Mouse (Mus musculus) thymus, adult 2 months (tissue): ENCODE data around the gene Vmo1. TPM values are rescaled to one million over a fixed set of nuclear protein-coding genes. Genes with fewer than 3 reads are reported as not detected.

Experiments used
- DNase-seq: peaks from one replicate; pipeline ENCODE4 v3.0.0; 2021
- H3K27ac ChIP-seq: fragments of 200-500 bp; 2 replicates; pipeline ENCODE4 v1.5.1; 2012; ENCODE audit warnings: low read length, control low read depth; ENCODE audit not compliant: control insufficient read depth, insufficient read depth
- H3K27me3 ChIP-seq: fragments of 200-500 bp; 2 replicates; pipeline ENCODE4 v1.6.1; 2012; ENCODE audit warnings: mild to moderate bottlenecking, low read length, moderate library complexity, mixed read lengths; ENCODE audit not compliant: control insufficient read depth, insufficient read depth
- H3K36me3 ChIP-seq: fragments of 200-500 bp; 2 replicates; pipeline ENCODE4 v1.6.1; 2012; ENCODE audit warnings: mild to moderate bottlenecking, low read length, moderate library complexity; ENCODE audit not compliant: control insufficient read depth, insufficient read depth
- H3K4me1 ChIP-seq: fragments of 200-500 bp; replicated peaks from 2 replicates; pipeline ENCODE4 v1.6.1; 2012; ENCODE audit warnings: low read length; ENCODE audit not compliant: control insufficient read depth, insufficient read depth
- H3K4me3 ChIP-seq: fragments of 200-500 bp; 2 replicates; pipeline ENCODE4 v1.5.1; 2012; ENCODE audit warnings: mild to moderate bottlenecking, low read length, control low read depth, moderate library complexity; ENCODE audit not compliant: control insufficient read depth, insufficient read depth
- CTCF ChIP-seq: fragments of 200-500 bp; IDR thresholded peaks from 2 replicates; pipeline ENCODE4 v1.5.1; 2012; ENCODE audit warnings: mild to moderate bottlenecking, control low read depth, low read length, moderate library complexity, borderline replicate concordance; ENCODE audit not compliant: control insufficient read depth, poor library complexity, insufficient read depth; ENCODE audit errors: extremely low read depth
- POLR2A ChIP-seq: fragments of 200-500 bp; IDR thresholded peaks from 2 replicates; pipeline ENCODE4 v1.6.1; 2012; ENCODE audit warnings: mild to moderate bottlenecking, low read length, control low read depth, moderate library complexity; ENCODE audit not compliant: control insufficient read depth, poor library complexity, insufficient read depth; ENCODE audit errors: extremely low read depth
- WGBS: fragments of 180-500 bp; shearing (Covaris S2); methylation state at CpG from one replicate; pipeline ENCODE4 v1.1.7; 2018; 5-methylcytosine and 5-hydroxymethylcytosine counted together
- polyA plus RNA-seq: library from polyadenylated mRNA; depleted of rRNA; stranded (reverse); fragments of >200 nt; gene quantifications from 2 replicates; pipeline ENCODE4 v1.2.3, GENCODE M21; 2012

The Vmo1 gene
- polyA plus RNA-seq, 1 experiment: 7.2 TPM

DNA sequence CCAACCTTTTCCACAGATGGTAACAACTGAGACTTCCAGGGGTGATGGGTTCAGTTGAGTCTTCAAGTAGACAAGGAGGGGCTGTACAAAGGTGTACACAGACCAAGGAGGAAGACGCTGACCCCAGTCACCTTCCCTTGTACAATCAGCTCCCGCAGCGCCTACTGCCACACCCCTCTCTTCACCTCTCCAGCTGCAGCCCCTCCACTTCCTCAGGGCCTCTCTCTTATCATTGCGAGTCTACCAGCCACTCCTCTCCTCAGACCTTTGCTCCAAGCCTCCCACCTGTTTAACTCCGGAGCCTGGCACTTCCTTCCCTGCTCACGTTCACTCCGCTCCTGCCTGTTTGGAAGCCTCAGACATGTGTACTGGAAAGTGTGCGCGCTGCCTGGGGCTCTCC, 9.4 kb downstream of the Vmo1 start, which contains the start of gene Tm4sf5:
TSS of gene Tm4sf5 (plus strand) at position 275 of the 400 bp plus-strand sequence.
- TF ChIP-seq POLR2A (no peak), CTCF (no peak)
- 63% methylated on average over 9 of the region's 9 CpGs for WGBS
- Histone ChIP-seq H3K27ac (no peak within 1 kb of the TSS), H3K4me3 (no peak within 1 kb of the TSS), H3K4me1 (peaks cover 17% of the 10 kb centered on the region), H3K27me3 (no peaks in the 10 kb centered on the region), H3K36me3 (no peaks in the 10 kb centered on the region)
- DNase-seq: no peak

DNA sequence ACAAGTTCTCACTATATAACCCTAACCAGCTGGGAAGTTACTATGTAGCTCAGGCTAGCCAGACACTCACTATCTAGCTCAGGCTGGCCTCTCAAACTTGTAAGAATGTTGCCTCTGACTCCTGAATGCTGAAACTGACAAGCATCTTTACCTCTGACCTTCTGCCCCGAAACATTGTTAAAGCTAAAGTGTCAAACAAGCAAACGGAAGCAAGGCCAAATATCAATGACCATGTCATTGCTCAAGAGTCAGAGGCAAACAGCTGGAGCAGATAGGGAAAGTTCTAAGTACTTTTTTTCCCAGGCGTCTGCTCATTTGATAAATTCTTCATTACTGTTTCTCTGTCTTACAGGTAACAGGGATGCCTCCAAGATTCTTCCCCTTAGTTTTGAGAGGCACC, 12.4 kb downstream of the Vmo1 start:
- TF ChIP-seq POLR2A: no peak
- no peak for TF ChIP-seq CTCF
- H3K27ac ChIP-seq: no peak overlapping the region
- DNase-seq: no peak
- peaks cover 8% of the 10 kb centered on the region for H3K4me1 ChIP-seq
- H3K27me3 ChIP-seq: no peaks in the 10 kb centered on the region
- WGBS: 91% methylated on average over 3 of the region's 3 CpGs
- H3K36me3 ChIP-seq: no peaks in the 10 kb centered on the region
- H3K4me3 ChIP-seq: no peak overlapping the region

DNA sequence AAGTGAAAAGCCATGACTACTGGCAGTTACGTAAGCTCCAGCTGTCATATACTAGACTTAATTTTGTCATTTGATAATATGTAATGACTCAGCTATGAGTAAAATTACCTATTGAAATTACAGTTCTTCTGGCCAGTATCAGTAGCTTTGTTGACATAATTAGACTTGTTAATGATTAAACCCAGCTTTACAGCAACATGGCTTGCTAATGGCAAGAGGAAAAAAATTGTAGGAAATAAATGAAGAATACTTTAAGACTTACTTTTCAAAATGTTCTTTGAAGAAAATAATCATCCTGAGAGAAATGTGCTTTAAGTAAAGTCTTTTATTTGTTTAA, 14.0 kb downstream of the Vmo1 start:
- Histone ChIP-seq H3K27ac (no peak overlapping the region), H3K4me3 (no peak overlapping the region), H3K27me3 (no peaks in the 10 kb centered on the region), H3K4me1 (peaks cover 6% of the 10 kb centered on the region), H3K36me3 (no peaks in the 10 kb centered on the region)
- 96% methylated on average over 1 of the region's 1 CpGs for WGBS
- DNase-seq: no peak
- no peak for TF ChIP-seq CTCF
- TF ChIP-seq POLR2A: no peak

DNA sequence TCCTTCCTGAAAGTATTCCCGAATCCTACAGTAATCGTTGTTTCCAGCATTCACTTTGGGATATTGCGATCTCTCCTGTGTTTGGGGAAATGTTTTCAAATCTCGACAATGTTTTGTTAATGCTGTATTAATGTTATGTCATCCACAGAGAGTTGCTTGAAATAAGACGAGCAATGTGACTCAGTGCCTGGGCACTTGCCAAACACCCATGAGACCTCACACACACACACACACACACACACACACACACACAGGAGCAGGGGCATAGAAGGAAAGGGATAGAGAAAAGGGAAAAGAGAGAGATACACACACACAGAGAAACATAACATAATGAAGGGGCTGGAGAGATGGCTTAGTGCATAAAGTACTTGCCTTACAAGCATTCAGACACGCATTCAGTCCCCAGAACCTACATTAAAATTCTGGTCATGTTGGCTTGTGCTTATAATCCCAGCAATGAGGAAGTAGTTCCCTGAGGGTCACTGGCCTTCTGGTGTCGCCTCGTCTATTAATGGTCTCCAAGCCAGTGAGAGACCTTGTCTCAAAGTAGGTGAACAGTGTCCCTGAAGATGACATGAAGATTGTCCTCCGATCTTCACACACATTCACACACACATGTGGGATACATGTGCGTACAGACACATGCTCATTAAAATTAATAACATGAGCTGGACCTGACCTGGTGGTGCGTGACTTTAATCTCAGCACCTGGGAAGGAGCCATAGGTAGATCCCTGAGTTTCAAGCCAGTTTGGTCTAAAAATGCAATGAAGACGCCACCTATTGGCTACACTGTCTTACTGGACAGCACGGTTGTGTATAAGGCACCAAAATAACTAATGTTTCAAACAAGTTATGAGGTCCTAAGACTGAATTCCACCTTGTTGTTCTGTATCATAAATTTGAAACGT, 14.6 kb downstream of the Vmo1 start:
- Histone ChIP-seq H3K36me3 (no peaks in the 10 kb centered on the region), H3K27ac (no peak overlapping the region), H3K27me3 (no peaks in the 10 kb centered on the region), H3K4me1 (peaks cover under 1% of the 10 kb centered on the region; the same call in 1 of the 2 replicates), H3K4me3 (no peak overlapping the region)
- 75% methylated on average over 14 of the region's 14 CpGs for WGBS
- no peak for DNase-seq
- TF ChIP-seq POLR2A (no peak), CTCF (no peak)

DNA sequence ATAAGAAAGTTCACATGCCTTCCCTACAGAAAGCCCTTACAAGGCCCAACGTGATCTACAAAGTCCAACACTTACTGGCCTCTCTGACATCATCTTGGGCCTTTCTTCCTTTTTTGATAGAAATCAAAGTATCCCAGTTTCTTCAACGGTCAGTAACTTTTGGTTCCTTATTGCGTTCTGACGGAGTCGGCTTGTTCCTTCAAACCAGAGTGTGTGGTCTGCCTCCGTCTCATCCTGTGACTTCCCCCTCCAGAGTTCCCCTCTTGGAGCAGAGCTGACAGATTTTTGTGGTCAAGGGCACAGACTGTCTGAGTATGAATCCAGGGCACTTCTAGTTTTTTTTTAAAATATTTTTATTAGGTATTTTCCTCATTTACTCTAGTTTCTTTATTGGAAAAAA, 24.7 kb downstream of the Vmo1 start:
- Histone ChIP-seq H3K36me3 (no peaks in the 10 kb centered on the region), H3K27ac (no peak overlapping the region), H3K4me1 (no peaks in the 10 kb centered on the region), H3K27me3 (no peaks in the 10 kb centered on the region), H3K4me3 (no peak overlapping the region)
- TF ChIP-seq CTCF: no peak
- WGBS: 17% methylated on average over 6 of the region's 6 CpGs
- no peak for DNase-seq

DNA sequence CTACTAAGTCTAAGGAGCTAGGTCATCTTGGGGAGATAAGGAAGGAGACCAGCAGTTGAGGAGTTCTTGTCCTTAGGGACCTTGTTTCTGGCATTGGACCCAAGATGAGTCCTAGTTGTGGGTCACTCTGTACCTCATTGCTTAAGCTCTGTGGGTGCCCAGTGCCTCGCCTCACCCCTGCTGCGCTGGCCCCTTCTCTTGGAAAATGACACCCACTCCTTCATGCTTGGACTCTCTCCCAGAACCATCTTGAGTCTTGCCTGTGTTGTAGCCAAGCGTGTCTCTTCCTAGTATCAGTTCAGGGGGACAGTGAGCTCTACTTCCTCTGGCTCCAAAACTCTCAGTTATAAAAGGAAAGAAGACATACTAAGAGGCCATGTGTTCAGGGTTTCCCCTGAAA, 25.3 kb downstream of the Vmo1 start:
- 84% methylated on average over 3 of the region's 3 CpGs for WGBS
- TF ChIP-seq CTCF: no peak
- TF ChIP-seq POLR2A: no peak
- Histone ChIP-seq H3K27ac (no peak overlapping the region; the same call in 1 of the 2 replicates), H3K4me1 (no peaks in the 10 kb centered on the region), H3K36me3 (no peaks in the 10 kb centered on the region), H3K27me3 (no peaks in the 10 kb centered on the region), H3K4me3 (no peak overlapping the region)
- no peak for DNase-seq
